21 mouse cellular contexts compared by ENCODE assay signal in the genomic region with DNA sequence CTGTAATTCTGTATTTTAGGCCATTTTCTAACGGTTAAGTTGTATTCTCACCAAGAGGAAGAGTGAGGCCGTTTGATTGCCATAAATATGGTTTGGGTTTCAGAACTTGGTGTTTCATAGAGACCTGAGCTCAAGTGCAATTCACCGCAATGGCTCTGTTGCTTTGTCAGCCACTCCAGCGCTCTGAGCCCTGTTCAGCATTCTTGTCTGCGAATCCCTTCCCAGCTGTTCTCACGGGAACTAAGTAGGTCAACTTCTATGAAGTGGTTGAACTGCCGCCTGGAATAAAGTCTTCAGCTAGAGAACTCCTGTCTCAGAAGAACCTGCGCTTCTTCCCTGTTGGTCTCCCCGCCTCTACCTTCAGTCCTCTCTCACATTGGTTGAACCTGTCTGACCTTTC.
"Had no signal": no experiment of that assay in that cellular context is flagged by ENCODE, and none has a peak within 500 bp of the region (broad histone marks: within the 10 kb centered on the region; RNA-seq: fewer than 3 reads in every experiment).

No protein-coding gene starts in this region.

- H3K27ac ChIP-seq: intestine, embryonic 15.5 days; kidney, embryonic 15.5 days; limb, embryonic 10.5 days; limb, embryonic 13.5 days; liver, embryonic 12.5 days; liver, embryonic 15.5 days; lung, embryonic 15.5 days; midbrain, embryonic 10.5 days; midbrain, embryonic 13.5 days had no signal

- H3K4me3 ChIP-seq: intestine, embryonic 15.5 days; kidney, embryonic 15.5 days; limb, embryonic 10.5 days; limb, embryonic 13.5 days; liver, embryonic 12.5 days; liver, embryonic 15.5 days; lung, embryonic 15.5 days; megakaryocyte, embryonic 14.5 days; midbrain, embryonic 10.5 days; midbrain, embryonic 13.5 days; myocyte had no signal

- DNase-seq: kidney, adult 11 months; kidney, adult 8-10 months; kidney, postnatal 10 days; kidney, postnatal 36 days; liver; lung, adult 18-20 months; lung, postnatal 10 days; lung, postnatal 36 days; thymus, adult 18-20 months; thymus, postnatal 36 days had no signal
